Mouse (Mus musculus) olfactory bulb, adult 2 months (tissue): ENCODE data around the gene Acaa1a. TPM values are rescaled to one million over a fixed set of nuclear protein-coding genes. Genes with fewer than 3 reads are reported as not detected.
"Not testable (repeated sequence)": the region's sequence is repeated elsewhere in the genome, so short reads cannot be mapped to it uniquely, and the experiment has no call there.

Experiments used
- H3K27ac ChIP-seq: fragments of 200-500 bp; 2 replicates; pipeline ENCODE4 v1.5.1; 2012; ENCODE audit warnings: low read depth, low read length; ENCODE audit not compliant: insufficient read depth
- H3K4me1 ChIP-seq: fragments of 200-500 bp; 2 replicates; pipeline ENCODE4 v1.6.1; 2012; ENCODE audit warnings: low read length; ENCODE audit not compliant: control insufficient read depth, insufficient read depth
- H3K4me3 ChIP-seq: fragments of 200-500 bp; 2 replicates; pipeline ENCODE4 v1.5.1; 2012; ENCODE audit warnings: mild to moderate bottlenecking, low read depth, low read length, moderate library complexity; ENCODE audit not compliant: insufficient read depth
- CTCF ChIP-seq: fragments of 200-500 bp; IDR thresholded peaks from 2 replicates; pipeline ENCODE4 v1.5.1; 2012; ENCODE audit warnings: low read depth, mild to moderate bottlenecking, low read length, moderate library complexity; ENCODE audit not compliant: insufficient read depth
- POLR2A ChIP-seq: fragments of 200-500 bp; IDR thresholded peaks from 2 replicates; pipeline ENCODE4 v1.6.1; 2012; ENCODE audit warnings: mild to moderate bottlenecking, low read depth, low read length, moderate library complexity; ENCODE audit not compliant: insufficient read depth
- WGBS: fragments of 180-500 bp; shearing (Covaris S2); methylation state at CpG from one replicate; pipeline ENCODE4 v1.1.7; 2018; 5-methylcytosine and 5-hydroxymethylcytosine counted together
- polyA plus RNA-seq: library from polyadenylated mRNA; stranded (reverse); fragments of >200 nt; gene quantifications from 2 replicates; pipeline ENCODE4 v1.2.4, GENCODE M21; 2012; ENCODE audit warnings: low replicate concordance; ENCODE audit not compliant: missing spikeins, insufficient read depth, insufficient read length

The Acaa1a gene
- polyA plus RNA-seq, 1 experiment = not detected

DNA sequence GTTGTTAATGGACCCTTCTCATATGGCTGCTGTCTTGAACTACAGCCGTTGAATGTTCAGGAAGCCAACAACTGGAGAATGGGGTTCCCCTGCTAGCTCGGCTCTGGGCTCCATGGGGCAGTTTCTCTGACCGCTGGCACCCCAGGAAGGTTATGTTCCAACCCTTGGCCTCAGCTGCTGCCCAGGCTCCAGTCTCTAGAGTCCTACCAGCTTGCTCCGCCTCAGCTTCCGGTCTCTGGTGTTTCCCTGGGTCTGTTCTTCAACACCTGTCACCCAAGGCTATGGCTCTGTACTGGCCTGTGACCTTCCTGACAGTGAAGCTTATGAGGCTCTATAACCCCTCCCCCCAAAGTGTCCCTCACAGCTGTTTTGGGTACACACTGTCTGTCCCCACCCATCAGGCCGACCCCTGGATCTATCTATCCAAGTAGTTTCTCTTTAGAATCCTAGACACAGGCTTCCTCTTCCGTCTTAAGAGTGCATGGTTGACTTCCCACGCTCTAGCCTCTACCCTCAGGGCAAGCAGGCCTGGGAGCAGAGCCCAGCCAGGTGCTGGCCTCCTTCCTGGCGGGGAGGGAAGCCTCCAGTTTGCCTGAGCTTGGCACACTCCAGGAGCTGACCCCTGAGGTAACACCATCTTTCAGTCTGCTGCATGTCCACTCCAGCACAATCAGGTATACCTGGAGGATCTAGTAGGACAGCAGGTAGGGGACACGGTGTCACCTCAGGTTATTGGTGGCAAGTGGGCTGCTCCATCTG is 11.7 kb downstream of the Acaa1a start:
- H3K4me3 ChIP-seq = no peak overlapping the region
- TF ChIP-seq POLR2A (no peak), CTCF (no peak)
- WGBS = 85% methylated on average over 10 of the region's 10 CpGs
- H3K4me1 ChIP-seq = no peaks in the 10 kb centered on the region
- H3K27ac ChIP-seq = no peak overlapping the region

DNA sequence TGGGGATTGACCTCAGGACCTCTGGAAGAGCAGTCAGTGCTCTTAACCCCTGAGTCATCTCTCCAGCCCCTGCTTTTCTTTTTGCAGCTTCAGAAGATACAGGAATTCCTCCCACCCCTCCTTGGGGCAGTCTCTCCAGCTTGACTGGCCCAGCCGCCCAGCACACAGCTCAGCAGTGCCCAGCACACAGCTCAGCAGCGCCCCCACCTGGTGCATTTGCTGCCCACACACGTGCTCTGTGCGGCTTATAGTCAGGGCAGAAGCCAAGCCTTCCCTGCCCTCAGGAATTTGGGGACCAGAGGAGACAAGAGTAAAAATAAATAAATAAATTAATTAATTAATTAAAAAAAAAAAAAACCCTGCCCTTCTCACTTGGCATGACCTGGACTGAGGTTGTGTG is 12.6 kb downstream of the Acaa1a start:
- TF ChIP-seq CTCF (peak; percentile 52; the same call in 1 of the 2 replicates), POLR2A (no peak)
- 35% methylated on average over 4 of the region's 4 CpGs for WGBS
- Histone ChIP-seq H3K4me1 (no peaks in the 10 kb centered on the region), H3K4me3 (no peak overlapping the region), H3K27ac (no peak overlapping the region)

DNA sequence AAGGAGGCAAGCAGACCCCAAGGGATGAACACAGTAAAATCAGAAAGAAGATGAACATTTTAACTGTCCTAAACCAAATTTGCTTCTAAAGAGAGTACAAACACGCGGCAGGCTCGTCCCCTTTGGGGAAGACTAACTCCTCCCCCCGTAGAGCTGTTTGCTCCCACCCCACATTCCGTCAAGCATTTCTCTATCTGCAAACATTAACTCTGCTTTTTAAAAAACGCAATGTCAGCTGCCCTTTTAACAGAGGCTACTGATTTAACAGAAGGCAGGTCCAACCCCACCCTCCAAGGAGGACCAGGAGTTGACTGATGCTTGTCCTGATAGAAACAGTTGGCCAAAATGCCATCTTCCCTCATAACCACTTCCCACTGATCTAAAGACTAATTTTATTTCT is 14.4 kb downstream of the Acaa1a start:
- WGBS = 78% methylated on average over 6 of the region's 6 CpGs
- Histone ChIP-seq H3K4me3 (no peak overlapping the region), H3K27ac (no peak overlapping the region), H3K4me1 (no peaks in the 10 kb centered on the region)
- TF ChIP-seq POLR2A = no peak
- TF ChIP-seq CTCF = no peak

DNA sequence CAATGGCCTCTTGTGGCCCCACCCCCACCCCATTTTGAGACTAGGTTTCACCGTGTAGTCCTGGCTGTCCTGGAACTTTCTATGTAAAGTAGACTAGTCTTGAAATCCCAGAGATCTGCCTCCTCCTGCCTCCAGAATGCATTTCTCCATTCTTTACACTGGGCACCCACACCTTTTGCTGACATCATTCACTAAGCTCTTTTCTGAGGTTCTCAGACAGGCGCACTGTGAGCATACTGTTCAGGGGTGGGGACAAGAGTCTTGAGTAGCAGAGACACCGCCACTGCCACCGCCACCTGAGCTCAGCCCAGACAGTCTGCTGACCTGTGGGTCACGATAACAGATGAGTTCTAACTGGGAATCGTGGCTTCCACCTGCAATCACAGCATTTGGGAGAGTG is 16.5 kb downstream of the Acaa1a start:
- Histone ChIP-seq H3K4me3 (no peak overlapping the region), H3K4me1 (no peaks in the 10 kb centered on the region), H3K27ac (no peak overlapping the region)
- no peak for TF ChIP-seq CTCF
- no peak for TF ChIP-seq POLR2A
- 86% methylated on average over 6 of the region's 6 CpGs for WGBS

DNA sequence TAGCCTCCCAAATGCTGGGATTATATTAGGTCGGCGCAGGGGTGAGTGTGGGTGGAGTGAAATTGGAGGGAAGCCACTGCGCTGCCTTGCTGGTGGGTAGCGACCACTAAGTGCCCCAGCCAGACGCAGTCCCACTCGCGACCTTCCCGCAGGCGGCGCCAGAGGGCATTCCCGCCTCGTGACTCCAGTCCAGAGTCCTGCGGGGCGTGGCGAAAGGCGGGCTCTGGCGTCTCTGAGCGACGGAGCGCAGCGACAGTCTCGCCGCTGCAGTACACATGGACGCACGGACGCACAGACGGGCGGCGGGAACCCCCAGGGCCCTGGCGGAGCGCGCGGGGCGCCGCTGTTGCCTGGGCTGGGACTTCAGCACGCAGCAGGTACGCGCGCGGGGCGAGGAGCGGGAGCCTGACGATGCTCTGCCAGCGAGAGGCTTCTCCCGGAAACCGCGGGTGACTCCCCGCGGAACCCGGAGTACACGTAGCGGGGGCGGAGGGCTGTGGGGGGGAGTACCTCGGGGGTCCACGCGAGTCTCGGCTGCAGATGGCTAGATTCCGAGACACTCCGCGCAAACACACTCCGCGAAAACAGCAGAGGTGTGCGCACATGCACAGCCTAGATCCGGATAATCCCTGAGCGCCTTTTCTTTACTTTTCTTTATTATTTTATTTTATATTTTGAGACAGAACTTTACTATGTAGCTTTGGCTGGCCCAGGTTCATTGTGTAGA is 18.0 kb downstream of the Acaa1a start, which contains the start of gene Xylb:
Gene Xylb (plus strand): TSS at position 51 of the 727 bp plus-strand sequence.
- peak within 1 kb of the TSS; percentile 59 for H3K4me3 ChIP-seq
- TF ChIP-seq CTCF = peak; percentile 79
- no peak for TF ChIP-seq POLR2A
- H3K27ac ChIP-seq = no peak within 1 kb of the TSS
- WGBS = 1% methylated on average over 65 of the region's 65 CpGs
- H3K4me1 ChIP-seq = no peaks in the 10 kb centered on the region

DNA sequence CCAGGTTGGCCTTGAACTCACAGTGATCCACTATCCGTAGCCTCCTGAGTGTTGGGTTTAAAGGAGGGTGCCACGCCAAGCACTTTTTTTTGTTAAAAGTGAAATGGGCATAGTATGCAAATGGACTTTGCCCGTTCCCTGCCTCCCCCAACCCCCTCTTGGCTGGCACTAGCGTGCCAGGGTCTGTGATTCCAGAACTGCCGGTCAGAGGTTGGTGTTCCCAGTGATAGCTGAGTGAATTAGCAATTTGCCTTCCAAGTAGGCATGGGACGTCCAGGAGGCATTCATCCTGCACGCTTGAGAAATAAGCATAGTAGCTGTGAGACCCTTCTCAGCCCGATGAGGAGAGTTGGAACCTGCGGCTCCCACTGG is 18.6 kb downstream of the Acaa1a start:
- no peak overlapping the region for H3K4me3 ChIP-seq
- 21% methylated on average over 9 of the region's 9 CpGs for WGBS
- TF ChIP-seq CTCF (no peak), POLR2A (no peak)
- no peaks in the 10 kb centered on the region for H3K4me1 ChIP-seq
- H3K27ac ChIP-seq = no peak overlapping the region

DNA sequence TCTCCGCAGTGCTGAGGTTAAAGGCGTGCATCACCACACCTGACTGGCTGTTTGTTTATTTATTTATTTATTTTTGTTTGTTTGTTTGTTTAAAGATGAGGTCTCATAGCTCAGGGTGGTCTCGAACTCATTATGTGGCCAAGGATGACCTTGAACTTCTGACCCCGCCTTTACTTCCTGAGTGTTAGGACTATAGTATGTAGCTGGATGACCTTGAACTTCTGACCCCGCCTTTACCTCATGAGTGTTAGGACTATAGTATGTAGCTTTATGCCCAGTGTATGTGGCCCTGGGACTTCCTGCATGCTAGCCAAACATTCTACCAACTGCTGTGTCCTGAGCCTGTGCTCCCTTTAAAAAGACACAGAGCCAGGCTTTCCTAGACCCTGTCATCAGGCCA is 21.9 kb downstream of the Acaa1a start:
- Histone ChIP-seq H3K4me3 (no peak overlapping the region), H3K4me1 (no peaks in the 10 kb centered on the region), H3K27ac (no peak overlapping the region)
- WGBS = 96% methylated on average over 5 of the region's 5 CpGs
- TF ChIP-seq CTCF (no peak), POLR2A (no peak)

DNA sequence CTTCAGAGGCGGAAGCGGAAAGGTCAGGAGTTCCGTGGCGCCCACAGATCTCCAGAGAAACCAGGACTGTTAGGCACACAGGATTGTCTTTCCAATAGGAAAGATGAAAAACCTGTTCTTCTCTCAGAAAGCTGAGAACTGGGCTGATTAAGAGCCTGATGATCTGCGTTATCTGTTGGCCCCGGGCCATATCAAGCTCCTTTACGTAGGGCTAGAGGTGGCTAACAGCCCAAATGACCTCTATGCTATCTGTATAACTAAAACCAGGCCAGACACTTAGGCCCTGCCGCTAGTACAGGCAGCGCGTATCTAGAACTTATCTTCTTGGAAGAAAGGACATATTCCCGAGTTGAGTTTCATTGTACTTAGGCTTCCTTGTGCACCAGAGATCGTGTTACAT is 23.8 kb downstream of the Acaa1a start:
- no peaks in the 10 kb centered on the region for H3K4me1 ChIP-seq
- H3K4me3 ChIP-seq = no peak overlapping the region
- no peak for TF ChIP-seq CTCF
- TF ChIP-seq POLR2A = no peak
- H3K27ac ChIP-seq = no peak overlapping the region
- WGBS = 94% methylated on average over 12 of the region's 12 CpGs

DNA sequence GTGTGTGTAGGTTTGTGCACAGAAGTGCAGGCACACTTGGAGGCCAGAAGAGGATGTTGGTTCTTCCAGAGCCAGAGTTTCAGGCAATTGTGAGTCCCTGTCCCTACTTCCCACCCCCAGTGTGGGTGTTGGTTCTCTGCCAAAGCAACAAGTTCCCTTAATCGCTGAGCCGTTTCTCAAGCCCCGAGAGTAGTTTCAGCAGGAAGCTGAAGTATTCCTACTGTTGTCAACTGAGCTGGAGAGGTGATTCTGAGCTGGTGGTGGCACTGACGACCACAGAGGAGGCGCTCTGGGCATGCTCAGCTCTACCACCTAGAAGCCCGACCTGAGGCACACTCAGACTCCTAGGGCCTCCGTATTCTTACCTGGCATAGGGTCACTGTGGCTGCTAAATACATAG is 25.8 kb downstream of the Acaa1a start, which contains the start of gene Slc22a14:
Gene Slc22a14 (minus strand): TSS at position 270 of the 400 bp plus-strand sequence.
- H3K4me1 ChIP-seq = no peaks in the 10 kb centered on the region
- H3K4me3 ChIP-seq = no peak within 1 kb of the TSS
- TF ChIP-seq CTCF (no peak), POLR2A (no peak)
- H3K27ac ChIP-seq = no peak within 1 kb of the TSS
- WGBS = 64% methylated on average over 7 of the region's 7 CpGs

DNA sequence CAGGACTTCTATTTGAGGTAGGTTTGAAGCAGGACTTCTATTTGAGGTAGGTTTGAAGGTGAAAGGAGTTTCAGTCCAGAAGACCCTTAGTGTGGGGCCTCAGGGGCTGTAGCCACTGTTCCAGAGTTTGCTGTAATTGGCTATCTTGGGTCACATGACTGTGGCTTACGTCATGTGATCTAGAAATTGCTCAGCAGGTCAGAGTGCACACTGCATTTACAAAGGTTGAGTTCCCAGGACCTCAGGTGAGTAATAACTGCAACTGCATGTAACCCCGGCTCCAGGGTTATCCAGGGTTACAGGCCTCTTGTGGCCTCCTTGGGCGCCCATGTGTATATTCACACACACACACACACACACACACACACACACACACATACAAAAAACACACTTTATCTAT is 28.9 kb downstream of the Acaa1a start:
- WGBS = 94% methylated on average over 3 of the region's 3 CpGs
- no peak overlapping the region for H3K4me3 ChIP-seq
- H3K27ac ChIP-seq = no peak overlapping the region
- no peaks in the 10 kb centered on the region for H3K4me1 ChIP-seq
- TF ChIP-seq CTCF = no peak
- TF ChIP-seq POLR2A = no peak

DNA sequence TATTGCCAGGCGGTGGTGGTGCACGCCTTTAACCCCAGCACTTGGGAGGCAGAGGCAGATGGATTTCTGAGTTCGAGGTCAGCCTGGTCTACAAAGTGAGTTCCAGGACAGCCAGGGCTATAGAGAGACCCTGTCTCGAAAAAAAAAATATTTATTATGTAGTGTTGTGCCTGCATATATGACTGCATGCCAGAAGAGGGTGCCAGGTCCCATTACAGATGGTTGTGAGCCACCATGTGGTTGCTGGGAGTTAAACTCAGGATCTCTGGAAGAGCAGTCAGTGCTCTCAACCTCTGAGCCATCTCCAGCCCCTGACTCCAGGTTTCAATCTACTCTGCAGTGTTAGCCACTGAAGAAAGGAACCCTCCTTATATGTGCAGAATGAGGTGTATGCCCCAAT is 31.3 kb downstream of the Acaa1a start:
- not testable (repeated sequence) for H3K4me3 ChIP-seq, H3K27ac ChIP-seq, H3K4me1 ChIP-seq
- WGBS = 87% methylated on average over 4 of the region's 4 CpGs
